Mouse (Mus musculus): ENCODE measurements around the gene Tm6sf1.

Gene Tm6sf1

DNA sequence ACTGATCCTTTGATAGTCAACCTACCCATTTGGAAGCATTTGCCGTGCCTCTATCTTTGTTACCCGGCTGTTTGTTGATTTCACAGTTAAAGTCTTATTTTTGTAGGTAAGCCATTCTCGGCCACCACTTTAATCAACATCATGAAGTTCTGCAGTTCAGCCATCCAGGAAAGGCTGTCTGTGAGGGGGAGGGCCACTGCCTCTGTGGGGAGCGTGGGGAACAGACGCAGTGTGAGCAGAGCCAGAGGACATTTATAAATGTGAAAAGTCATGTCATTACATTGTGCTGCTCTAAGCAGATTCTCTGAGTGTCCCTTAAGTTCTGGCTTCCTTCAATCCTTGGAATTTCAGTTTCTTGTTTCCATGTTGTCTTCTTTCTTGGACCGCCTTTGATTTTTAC lies 8.6 kb upstream of the Tm6sf1 start:
- DNase-seq (ENCODE audit: low read depth): no peak

DNA sequence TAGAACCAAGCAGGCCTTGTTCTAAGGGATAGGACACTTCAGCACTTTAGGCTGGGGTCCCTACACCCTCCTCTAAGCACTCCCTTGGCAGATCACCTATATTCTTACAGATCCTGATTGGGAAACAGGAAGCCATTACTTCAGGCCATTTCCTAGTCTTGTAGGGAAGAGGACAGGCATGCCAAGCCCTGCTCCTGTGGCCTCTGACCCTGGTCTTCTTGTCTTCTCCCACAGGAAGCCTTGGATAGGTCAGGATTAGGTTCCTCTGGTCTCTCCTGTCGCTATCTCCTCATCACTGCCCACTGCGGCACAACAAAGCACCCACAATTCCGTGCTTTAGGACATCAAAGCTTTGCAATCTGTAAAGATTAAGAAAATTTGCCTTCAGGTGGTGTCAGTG lies 7.1 kb upstream of the Tm6sf1 start:
- no peak for DNase-seq (ENCODE audit: low read depth)

DNA sequence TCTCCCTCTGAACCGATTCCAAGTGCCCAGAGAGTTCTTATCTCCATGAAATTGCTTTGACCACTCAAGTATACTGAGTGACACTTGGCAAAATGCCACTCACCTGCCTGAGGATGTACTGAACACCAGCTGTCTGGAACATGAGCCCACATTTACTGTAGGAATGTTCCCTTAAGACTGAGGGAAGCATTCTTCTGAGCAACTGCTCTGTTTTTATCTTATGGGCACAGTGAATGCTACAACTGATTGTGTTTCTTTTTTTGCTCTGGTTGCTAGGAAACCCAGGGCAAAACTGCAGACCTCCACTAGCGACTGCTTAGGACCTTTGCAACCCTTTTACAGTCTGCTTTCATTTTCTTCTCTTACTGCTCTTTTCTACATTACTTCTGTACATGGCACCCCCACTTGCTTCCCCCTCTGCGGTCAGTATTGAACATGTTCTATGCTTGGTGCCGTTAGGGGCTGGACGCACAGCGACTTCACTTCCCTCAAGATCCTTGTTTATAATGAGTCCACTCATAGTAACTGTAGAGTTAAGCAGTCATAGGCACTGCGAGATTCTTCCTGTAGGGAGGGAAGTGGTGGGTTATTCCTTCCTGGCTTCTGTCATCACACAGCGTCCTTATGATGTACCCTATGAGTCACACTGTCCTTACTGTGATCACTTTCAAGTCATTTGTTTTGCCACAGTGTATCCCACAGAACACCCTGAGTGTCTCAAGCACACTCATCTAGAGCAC lies 4.1 kb upstream of the Tm6sf1 start:
- DNase-seq (ENCODE audit: low read depth): no peak

DNA sequence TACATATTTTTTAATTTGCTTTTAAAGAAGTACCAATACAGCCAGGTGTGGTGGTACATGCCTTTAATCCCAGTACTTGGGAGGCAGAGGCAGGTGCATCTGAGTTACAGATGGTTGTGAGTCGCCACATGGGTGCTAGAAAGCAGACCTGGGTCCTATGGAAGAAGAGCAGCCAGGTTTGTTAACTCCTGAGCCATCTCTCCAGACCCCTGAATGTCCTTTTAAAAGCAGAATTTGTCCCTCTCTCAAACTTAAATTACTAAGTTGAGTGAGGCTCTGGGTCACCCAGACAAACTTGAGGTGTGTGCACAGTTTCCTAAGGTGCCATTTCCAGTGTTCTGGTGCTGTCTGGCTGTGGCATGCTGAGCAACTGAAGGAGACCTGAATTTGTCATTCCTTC lies 3.1 kb upstream of the Tm6sf1 start, which contains the start of gene Gm10160:
Gene Gm10160, minus strand, starts transcription at position 101 of the 400 bp plus-strand sequence.
- no peak for DNase-seq (ENCODE audit: low read depth)

DNA sequence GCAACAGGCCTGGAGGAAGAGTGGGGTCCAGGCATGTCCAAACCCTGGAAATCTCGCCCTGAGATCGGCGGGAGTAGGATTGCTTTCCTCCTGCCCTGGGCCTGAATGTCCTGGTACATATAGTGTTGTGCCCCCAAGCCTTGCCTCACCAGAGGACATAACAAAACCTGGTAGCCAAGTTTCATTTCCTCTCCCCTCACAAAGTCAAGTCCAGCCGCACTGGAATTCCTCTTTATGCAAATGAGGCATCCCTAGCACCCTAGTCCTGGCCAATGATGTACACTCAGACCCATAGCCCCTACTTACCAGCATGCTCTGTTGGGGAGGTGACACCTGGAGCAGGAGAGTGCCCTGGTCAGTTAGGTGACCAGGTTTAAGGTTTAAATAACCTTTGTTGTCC lies 2.6 kb upstream of the Tm6sf1 start:
- DNase-seq (ENCODE audit: low read depth): no peak

DNA sequence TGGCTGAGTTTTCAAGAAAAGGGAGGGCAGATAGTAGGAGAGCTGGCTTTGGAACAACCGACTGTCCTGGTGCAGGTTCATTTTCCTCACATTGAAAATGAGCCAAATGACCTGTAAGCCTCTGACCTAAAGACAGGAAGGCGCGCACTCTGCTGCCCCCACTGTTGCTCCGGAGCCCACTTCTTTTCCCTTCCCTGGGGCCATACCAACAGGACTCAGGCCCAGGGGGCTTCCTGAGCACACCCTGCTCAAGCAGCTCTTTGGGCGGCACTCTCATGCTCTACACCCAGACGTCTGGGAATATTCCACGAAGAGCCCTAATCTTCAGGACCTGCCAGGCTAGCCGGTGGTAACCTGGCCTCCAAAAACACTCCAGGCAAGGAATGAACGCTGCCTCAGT lies 565 bp upstream of the Tm6sf1 start:
- DNase-seq (ENCODE audit: low read depth): no peak

DNA sequence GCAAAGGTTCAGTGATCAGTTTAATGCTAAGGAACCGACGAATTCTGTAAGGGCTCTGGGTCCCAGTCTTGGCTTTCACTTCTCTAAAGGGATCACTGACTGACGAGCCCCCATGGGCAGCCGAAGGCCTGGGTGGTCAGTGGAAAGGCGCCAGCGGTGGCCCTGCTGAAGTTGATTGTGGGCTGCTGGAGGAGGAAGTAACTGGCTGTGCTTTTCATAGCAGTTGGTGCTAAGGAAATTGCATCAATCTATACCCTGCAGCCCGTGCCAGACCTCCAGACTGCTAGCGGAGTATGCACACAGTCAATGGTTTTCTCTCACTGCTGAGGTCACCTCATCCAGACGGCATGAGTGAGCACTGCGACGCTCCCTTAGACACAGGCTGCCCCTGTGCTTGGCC lies 1.3 kb downstream of the Tm6sf1 start:
- DNase-seq (ENCODE audit: low read depth): no peak

DNA sequence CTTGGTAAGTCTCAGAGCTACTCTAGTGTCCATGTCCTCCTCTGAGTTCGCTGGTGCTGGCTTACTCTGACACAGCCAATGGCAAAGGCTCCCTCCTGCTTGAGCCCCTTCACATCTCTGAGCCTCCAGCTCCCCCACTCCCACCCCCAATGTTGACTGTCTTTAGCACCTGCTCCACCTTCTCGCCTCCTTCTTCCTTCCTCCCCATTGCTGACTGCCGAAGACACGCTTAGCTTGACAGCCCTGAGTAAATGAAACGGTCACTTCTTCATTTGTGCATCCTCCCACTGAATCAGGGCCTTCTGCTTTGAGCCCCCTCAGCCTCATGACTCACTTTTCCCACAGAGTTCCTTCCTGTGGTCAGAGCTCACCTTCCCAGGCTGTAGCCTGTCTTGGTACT lies 2.2 kb downstream of the Tm6sf1 start:
- no peak for DNase-seq (ENCODE audit: low read depth)

DNA sequence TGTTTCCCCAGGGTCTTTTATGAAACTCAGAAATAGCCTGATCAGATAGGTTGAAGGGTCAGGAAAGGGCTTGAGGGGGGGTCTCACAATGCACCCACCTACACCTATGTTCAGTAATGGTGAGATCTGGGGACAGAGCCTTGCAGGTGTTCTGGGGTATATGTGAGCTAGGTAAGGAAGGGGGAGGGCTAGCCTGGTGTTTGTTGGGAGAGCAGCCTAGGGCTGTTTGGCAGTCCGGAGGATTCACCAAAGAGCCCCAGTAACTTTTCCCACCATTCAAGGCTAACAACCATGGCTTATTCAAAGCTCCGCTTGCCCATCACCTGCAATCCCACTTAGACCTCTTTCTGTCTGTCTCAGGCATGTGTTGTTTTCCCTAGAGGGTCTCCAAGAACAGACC lies 2.7 kb downstream of the Tm6sf1 start:
- DNase-seq (ENCODE audit: low read depth): no peak

DNA sequence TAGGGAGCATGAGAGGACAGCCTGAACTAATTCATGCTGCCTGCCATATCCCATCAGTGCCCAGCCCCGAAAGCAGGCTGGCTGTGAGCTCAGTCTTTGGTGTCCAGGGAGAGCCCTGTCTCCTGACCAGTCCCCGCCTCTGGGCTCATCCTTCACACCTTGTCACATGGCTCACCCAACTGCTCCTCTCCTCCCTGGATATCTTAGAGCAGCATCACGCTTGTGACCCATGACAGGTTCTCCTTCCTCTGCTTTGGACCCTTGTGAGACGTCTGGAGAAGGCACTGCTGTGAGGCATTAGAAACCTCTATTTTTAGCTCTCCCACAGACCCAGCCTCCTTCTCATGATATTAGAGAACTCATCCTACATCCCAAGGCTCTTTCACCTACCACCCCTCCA lies 3.1 kb downstream of the Tm6sf1 start:
- no peak for DNase-seq (ENCODE audit: low read depth)

DNA sequence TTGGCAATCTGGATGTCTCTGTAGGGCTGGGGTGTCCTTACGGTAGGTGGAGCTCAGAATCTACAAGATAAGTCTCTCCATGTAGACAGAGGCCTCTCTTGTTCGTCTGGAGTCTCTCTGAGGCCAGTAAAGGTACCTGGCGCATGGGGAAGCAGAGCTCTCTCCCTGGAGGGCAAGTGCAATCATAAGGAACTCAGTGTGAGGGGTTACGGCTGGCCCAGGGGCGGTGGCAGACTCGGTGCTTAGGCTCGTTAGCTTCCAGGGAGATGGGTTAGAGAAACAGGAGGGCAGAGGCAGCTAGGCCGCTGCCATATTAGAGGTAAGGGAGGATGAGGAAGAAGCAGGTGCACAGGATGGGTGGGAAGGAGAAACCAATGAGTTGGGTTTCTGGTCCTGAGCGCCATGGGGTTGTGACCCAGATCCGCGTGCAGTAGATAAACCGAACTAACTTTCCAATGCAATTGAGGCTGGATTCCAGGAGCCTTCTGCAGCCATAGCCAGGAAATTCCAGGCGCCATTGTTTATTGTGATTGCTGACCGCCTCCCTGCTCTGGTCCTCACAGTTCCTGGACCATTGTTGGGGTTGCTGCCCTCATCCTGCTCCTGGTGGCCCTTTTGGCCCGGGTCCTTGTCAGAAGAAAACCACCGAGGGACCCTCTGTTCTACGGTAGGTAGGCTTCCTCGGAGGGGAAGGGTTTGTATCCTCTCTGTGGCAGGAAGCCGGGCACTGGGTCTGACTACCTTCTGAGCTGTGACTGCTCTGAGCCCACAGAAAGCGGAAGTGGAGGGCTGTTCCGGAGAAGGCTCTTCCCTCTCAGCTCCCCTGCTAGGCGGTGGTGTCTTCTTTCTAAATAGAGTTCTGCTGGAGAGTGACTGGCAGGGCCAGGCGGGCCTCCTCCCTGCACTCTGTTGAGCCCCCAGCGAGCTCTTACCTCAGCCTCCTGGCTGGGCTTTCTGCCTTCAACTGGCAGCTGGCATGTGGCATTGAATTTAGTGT lies 4.1 kb downstream of the Tm6sf1 start:
- DNase-seq (ENCODE audit: low read depth): no peak

DNA sequence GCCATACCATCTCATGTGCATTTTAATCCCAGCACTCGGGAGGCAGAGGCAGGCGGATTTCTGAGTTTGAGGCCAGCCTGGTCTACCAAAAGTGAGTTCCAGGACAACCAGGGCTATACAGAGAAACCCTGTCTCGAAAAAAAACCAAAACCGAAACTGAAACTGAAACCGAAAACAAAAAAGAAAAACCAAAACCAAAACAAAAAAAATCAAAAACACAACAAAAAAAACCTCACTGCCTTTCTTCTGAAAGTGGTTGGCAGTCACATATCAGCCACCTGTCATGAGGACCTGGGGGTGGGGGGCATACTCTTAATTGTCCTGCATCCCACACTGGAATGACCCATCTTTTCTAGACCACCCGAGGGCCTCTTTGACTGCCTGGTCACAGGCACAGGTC lies 5.8 kb downstream of the Tm6sf1 start:
- DNase-seq (ENCODE audit: low read depth): no peak

DNA sequence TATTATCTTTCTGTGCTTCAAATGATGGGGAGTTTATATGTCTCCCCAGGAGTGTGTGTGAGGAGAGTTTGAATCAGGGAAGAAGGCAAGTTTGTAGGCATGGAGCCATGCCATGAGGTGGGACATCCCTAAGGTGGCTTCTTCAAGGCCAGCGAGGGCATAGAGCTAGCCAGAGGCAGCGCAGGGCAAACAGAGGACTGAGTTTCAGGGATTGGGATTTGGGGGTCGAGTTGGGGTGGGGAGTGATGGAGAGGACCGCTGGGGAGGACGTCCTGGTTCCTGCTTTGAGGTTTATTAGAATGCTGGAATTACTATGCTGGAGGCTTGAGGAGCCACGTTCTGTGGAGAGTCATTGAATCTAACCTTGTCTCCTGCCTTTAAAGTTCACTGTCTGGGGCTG lies 7.1 kb downstream of the Tm6sf1 start:
- no peak for DNase-seq (ENCODE audit: low read depth)

DNA sequence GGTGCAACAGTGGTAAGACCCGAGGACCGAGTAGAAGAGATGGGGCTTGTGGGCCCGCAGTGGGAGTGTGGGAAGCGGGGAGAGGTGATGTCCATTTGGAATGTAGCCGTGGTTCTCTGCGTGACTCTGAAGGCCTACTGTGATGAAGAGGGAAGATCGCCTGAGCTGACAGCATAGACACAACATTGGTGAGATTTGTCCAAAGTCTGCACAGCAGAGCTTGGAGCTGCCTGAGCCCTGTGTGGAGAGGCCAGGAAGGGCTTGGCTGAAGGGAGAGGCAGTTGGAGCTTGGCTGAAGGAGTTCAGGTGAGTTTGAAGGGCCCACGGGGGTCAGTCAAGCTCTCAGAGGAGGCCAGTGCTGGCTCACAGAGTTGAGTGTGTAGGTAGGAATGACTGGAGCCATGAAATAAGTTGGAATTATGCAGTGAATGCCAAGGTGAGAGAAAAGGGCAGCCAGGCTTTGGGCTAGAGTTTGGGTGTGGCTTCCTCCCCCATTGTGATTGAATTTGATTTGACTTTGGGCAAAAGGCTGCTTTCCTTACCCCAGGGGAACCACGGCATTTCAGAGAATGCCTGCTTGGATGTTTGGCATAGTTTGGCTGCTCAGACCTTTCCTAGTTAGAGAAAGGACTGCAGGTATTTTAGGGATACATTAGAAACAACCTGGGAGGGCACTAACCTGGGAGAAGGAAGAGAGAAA lies 8.6 kb downstream of the Tm6sf1 start:
- no peak for DNase-seq (ENCODE audit: low read depth)

DNA sequence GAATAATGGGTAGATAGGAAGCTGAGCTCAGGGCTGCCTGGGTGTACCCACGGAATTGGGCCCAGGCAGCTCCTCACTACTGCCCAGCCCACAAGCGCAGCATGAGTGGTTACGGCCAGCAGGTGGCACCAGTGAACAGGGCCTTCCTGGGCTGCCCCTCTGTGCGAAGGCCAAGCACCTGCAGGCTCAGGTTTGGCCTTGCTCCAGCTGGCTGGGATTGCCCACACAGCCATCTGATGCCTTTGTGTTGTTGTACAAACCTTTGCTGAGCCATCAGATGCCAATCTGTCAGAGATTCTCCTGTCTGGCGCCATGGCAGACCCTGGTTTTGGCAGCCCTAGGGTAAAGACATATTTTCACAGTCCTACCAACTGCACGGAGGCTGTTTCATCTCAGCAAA lies 9.4 kb downstream of the Tm6sf1 start:
- DNase-seq (ENCODE audit: low read depth): peak; percentile 42

DNA sequence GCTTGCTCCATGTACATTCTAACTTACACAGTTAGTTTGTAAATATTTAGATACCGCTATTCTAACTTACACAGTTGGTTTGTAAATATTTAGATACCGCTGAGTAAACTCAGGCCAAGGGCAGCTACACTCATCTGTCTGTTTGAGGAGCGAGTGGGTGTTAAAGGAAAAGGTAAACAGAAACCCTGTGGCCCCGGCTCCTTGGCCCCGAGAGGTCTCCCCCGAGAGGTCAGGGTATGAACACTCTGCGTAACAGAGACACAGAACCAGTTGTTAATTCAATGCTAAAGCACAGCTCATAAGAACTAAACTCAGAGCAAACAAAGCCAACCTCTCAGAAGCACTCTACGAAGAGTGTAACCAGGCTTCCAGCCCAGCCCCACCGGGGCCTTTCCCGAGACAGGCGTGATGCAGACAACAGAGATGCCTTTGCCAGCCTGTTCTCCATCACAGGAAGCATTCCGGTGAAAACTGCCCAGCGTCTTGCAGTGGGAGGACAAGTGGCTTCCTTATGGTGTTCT lies 13.8 kb downstream of the Tm6sf1 start:
- DNase-seq (ENCODE audit: low read depth): no peak

DNA sequence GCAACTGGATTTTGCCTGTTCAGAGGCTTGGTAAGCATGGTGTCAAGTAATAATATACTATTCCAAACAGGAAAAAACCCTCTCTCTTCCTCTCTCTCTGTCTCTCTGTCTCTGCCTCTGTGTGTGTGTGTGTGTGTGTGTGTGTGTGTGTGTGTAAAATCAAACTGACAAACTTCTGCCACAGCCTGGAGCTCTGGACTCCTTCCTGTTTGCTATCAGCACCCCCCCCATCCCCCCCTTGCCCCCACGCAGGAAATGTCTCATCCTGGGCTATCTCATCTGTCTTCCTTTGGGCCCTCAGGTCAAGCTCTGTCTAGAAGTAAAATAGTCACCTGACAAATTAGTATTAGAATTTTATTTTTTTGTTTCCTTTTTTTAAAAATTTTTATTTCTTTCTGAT lies 15.0 kb downstream of the Tm6sf1 start:
- no peak for DNase-seq (ENCODE audit: low read depth)

DNA sequence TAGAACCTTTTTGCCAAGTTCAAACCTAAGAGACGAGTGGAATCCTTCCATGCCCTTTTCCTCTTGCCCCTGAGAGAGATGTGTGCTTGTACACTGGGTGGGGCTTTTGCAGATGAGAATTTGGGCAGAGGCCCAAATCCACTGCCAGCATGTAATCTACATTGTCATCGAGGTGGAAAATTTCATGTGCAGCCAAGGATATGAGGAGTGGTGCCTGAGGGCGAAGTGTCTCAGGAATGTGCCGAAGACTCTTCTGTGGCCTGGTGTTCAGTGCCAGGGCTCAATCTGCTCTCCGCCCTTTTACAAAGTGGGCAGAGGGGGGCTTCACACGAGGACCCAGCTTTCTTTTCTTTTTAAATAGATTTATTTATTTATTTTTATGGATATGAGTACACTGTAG lies 15.8 kb downstream of the Tm6sf1 start:
- no peak for DNase-seq (ENCODE audit: low read depth)

DNA sequence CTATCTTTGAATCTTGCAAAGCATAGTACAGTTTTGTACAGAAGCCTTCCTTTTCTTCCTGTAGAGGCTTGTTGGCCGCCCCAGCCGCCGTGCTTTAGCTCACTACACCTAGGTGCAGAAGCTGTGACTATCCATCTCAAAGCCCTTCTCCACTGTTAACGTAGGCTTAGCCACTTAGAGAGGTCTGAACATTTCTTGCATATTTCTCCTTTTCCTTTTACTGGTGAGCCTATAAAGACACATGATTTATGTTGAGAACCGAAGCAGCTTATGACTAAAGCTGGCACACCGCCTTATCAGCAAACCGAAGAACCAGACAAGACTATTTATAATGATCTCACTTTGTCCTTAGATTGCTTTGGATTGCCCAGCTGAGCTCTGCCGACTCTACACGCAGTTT lies 16.6 kb downstream of the Tm6sf1 start:
- no peak for DNase-seq (ENCODE audit: low read depth)

DNA sequence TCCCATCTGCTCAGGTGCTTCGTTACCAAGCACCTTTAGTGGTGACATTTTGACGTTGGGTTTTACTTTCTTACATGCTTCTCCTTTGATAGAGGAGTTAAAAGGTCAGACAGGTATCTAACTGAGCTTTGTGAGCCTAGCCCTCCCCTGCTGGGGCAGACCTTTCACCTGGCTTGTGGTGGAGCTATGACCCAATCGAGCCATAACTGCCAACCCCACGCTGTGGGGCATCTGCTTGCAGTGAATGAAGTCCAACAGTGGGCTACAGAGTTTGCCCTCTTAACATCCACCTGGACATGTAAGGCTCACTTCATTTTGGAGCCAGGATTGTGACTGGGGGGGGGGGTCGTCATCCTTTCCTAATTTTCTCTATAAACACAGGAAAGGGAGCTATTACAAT lies 21.5 kb downstream of the Tm6sf1 start:
- DNase-seq (ENCODE audit: low read depth): no peak

DNA sequence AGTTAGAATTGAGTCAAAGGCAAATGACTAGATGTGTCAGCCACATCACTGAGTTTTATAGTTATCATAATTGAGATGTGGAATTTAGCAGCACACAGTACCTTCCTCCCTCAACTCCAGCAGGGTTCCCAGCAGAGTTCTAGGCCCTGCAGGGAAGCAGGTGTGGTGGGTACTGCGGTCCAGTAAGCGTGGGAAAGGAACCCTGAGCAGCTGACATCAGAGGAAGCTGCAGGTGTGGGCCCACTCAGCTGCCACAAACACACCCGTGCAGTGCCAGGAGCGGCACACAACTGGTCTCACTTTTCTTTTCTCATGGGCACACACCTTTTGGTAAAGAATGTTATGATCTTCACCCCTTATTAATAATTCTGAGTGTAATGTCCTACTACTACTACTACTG lies 22.0 kb downstream of the Tm6sf1 start:
- DNase-seq (ENCODE audit: low read depth): no peak

DNA sequence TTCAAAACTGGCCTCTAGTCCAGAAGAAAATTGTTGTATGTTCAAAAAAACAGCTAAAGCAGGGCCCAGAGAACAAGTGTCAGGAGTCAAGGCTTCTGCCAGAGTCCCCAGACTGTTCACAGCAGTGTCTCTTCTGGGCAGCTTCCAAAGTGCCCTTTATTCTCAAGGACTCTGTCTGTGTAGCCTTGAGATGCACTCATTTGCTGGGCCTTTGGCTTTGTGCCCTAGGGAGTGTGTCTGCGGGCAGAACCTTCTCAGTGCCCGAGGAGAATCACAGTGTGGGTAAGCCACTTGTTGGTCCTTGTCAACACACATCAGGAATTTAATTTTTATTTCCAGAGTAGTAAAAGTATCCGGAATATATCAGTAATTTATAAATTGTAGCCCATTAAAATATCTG lies 22.8 kb downstream of the Tm6sf1 start:
- no peak for DNase-seq (ENCODE audit: low read depth)

All from c-Kit-positive CD71-positive TER-119-negative erythroid progenitor cells, embryonic 14.5 days (primary cell).